Mouse (Mus musculus): ENCODE results near the gene Cep70. TPM values are rescaled to one million over a fixed set of nuclear protein-coding genes. Genes with fewer than 3 reads are reported as not detected.
A peak's percentile ranks its signal among the peaks of the same experiment; 100 is the strongest.

The Cep70 gene
- total RNA-seq (2021): 10 to 100 TPM; 12.2 to 17.6 TPM
- long read RNA-seq, experiment 1, partial matches to known transcripts: 2 of 12 reads
- long read RNA-seq, experiment 1, other reads (novel, unspliced or antisense): 5 of 12 reads
- long read RNA-seq, experiment 2, partial matches to known transcripts: 1 of 13 reads
- long read RNA-seq, experiment 2, other reads (novel, unspliced or antisense): 10 of 13 reads

- peak; percentile 88 to 92 for DNase-seq (ENCODE audit: low spot score in 2 of 2)
Observed at GRCm38 (mm10) chr9:99243190-99243894, at the start of gene Cep70. Gene Cep70, plus strand, starts transcription at chr9:99243367.

GRCm38 (mm10) chr9:99212643-99213042 lies 30.5 kb upstream of the Cep70 start:
- no peak for DNase-seq (ENCODE audit: low spot score in 2 of 2)

GRCm38 (mm10) chr9:99216182-99216581 lies 27.0 kb upstream of the Cep70 start:
- no peak for DNase-seq (ENCODE audit: low spot score in 2 of 2)

GRCm38 (mm10) chr9:99217999-99218719 lies 25.0 kb upstream of the Cep70 start:
- peak; percentile 45 to 50 for DNase-seq (ENCODE audit: low spot score in 2 of 2)

- DNase-seq (ENCODE audit: low spot score in 2 of 2): no peak
Observed at GRCm38 (mm10) chr9:99221636-99222035, 21.5 kb upstream of the Cep70 start.

DNA sequence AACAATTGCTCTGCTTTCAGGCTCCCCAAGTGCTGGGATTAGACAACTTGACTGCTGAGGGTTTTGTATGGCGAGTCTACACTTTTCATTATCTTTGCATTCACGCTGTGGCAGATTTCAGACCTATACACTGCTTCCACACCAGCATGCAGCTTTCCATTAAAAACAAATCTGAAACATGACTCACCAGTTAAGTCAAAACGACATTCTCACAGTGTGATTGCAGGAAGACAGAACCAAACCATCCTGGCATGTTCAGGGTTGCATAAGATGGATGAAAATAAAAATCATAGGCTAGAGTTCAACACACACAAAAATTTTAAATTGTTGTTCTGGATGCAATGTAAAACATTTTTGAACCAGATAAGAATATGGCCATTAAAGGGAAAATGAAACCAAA lies 18.6 kb upstream of the Cep70 start:
- DNase-seq (ENCODE audit: low spot score in 2 of 2): no peak

GRCm38 (mm10) chr9:99229450-99229849 lies 13.7 kb upstream of the Cep70 start:
- no peak for DNase-seq (ENCODE audit: low spot score in 2 of 2)

DNA sequence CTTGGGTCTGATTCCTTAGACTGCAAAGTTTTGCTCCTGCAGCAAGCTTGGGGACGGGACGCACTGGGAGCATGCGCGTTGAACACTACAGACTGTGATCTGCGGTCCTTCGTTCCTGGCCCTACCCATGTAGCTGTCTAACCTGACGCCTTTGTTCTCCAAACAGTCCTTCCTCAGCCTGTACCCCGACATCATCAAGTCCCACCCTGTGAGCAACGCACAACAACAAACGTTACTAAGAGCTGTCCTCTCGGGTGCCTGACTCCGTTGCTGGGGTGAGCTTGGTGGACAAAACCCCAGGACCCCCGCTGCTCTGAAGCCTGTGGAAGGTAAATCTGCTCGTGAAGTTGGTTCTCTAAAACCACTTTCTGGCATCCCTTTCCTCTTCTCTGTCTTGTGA lies 6.0 kb upstream of the Cep70 start, which contains the start of gene Faiml:
Gene Faiml, minus strand, starts transcription at position 101 of the 400 bp plus-strand sequence.
- DNase-seq (ENCODE audit: low spot score in 2 of 2): no peak

DNA sequence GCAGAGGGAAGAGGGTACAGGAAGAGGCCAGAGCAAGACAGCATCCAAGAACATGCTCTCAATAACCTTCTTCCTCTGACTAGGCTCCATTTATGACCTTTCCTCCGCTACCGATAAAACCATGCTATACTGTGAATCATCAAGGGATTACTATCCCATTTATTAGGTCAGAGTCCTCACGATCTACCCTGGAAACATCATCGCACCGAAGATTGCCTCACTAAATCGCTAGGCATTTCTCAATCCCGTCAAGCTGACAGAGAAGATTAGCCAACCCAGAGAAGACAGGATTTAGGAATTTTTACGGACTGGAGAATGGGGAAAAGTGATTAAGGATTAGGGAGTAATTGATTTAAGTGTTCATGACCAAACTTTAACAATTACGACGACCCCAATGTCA lies 4.9 kb upstream of the Cep70 start:
- no peak for DNase-seq (ENCODE audit: low spot score in 2 of 2)

DNA sequence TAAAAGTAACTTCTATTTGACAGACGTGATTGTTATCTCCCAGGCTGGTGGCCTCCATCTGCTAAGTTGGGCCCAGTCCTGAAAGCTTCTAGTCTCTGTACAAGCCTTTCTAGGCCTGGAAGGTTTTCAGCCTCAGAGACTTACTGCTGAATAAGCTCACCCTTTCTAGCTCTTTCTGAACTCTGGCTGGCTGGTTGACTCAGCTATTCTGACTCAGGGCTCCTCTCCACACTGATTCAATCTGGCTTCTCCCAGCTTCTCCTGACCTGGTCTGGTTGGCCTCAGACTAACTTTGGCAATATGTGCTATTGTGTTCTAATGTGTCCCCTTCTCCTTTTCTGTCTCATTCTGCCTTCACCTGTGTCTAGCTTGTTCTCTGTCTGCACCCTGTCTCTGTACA lies 3.9 kb upstream of the Cep70 start:
- no peak for DNase-seq (ENCODE audit: low spot score in 2 of 2)

DNA sequence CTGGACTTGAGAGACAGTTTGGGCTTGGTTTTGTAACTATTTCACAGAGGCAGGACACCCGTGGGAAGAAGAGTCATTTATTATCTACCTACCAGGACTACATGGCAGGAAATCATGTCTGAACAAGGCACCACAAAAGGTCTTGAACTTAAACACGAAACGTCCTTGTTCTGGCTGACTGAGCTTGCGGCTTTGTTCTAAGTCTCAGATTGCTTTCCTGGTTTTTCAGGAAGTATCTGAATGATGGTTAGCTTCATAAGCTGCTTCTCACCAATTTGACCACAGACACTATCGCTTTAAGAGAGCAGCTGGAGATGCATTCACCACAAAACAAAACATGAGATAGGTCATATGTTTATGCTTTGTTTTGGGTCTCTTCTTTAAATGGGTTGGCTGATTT lies 2.6 kb upstream of the Cep70 start:
- DNase-seq (ENCODE audit: low spot score in 2 of 2): no peak

DNA sequence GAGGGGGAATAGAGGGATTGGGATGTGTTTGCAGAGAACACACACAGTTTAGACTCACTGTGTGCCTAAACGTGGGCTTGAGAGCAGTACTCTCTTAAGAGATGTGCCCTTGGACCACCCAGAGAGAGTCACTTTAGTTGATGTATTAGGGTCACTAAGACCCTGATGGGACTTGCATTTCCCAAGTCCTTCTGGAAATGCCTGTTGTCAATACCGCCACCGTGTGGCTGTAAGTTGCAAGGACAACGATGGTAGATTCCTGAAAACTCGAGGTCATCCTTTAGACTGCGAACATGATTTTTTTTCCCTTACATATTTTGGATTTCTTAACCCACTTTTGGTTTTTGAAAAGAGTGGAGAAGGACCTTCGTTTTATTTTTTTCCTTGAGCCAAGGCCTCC lies 1.1 kb upstream of the Cep70 start:
- peak; percentile 13 to 18 for DNase-seq (ENCODE audit: low spot score in 2 of 2)

DNA sequence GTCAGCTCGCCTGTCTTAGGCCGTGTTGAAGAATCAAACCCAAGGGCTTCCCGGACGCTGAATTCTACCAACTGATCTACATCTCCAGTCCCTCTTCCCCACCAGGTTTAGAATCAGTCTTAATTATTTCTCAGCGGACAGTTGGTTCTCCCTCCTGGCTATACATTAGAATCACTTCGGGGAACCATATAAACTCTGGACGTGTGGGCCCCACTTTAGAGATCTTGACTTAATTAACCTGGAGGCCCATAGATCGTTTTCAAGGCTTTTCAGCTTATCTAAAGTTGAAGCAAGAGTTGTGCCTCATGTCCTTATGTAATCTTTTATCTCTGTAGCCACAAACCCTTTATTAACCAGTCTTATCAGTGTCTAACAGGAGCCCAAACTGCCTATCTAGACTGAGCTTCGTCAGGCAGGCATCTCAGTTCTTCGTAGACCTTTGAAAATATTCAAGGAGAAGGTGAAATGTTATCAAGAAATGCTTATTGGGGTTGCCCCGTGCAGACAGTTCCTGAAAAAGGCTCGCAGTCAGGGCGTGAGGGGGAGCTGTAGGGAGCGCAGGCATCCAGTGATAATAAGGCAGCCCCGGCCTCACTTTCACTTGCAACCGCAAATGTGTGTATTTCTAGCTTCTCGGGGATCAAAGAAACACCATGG lies 506 bp upstream of the Cep70 start:
- no peak for DNase-seq (ENCODE audit: low spot score in 2 of 2)

- DNase-seq (ENCODE audit: low spot score in 2 of 2): no peak
Observed at GRCm38 (mm10) chr9:99243895-99244293, 727 bp downstream of the Cep70 start.

DNA sequence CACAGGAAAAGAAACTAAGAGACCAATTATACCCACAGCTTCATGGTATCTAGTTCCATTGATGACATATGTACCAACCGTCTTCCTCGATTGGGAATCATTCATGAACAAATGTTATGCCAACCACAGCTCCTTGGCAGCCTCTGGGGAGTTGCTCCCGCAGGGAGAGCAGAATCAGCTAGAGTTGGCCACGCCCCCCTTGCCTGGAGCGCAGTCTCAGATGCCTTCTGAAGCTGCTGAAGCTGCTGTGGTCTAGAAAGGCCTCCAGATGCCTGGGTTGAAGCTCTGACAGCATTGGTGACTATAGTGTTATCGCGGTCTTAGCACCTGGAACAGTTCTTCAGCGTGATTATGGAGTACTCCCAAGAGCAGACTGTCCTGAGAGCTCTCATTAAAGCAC lies 5.1 kb downstream of the Cep70 start:
- no peak for DNase-seq (ENCODE audit: low spot score in 2 of 2)

DNA sequence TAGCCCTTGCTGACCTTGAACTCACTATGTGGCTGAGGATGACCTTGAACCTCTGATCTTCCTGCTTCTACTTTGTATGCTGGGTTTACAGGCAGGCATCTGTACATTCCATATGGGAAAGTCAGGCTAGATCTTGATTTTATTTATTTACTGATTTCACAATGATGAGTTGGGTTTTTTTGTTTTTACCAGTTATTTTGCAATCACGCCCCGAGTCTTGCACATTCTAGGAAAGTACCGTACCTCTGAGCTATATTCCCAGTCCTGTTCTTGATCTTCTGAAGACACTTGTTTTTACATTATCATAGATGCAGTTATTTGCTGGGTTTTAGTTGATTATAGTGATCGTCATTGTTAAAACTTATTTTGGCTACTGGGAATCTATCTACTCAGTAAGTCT lies 5.7 kb downstream of the Cep70 start:
- no peak for DNase-seq (ENCODE audit: low spot score in 2 of 2)

DNA sequence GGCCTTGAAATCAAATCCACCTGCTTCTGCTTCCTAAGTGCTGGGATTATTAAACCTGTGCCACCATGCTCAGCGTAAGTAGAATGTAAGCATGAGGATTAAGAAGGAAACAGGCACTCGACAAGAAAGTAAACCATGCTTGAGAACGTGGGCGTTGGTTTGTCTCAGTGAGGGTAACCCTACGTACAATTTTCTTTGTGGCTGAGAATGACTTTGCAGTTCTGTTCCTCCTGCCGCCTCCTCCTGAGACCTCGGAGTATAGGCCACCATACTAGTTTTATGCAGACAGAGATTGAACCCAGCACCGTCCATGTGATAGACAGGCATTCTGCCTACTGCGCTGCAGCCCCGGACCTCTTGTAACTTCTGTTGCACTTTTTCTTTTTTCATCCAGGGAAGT lies 10.7 kb downstream of the Cep70 start:
- DNase-seq (ENCODE audit: low spot score in 2 of 2): no peak

GRCm38 (mm10) chr9:99256206-99256605 lies 13.0 kb downstream of the Cep70 start:
- DNase-seq (ENCODE audit: low spot score in 2 of 2): no peak

DNA sequence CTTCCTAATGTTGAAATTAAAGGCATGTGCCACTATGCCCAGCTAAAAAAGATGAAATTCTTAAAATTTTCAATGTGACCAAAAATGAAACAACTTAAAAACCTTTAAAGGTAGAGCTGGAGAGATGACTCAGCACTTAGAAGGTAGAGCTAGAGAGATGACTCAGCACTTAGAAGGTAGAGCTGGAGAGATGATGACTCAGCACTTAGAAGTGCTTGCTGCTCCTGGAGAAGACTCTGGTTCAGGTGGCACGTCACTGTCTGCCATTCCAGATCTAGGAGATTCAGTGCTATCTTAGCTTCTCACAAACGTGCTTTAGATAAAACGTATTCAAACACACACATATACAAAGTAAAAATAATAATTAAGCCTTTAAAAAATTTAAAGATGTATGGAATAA lies 13.7 kb downstream of the Cep70 start:
- no peak for DNase-seq (ENCODE audit: low spot score in 2 of 2)

DNA sequence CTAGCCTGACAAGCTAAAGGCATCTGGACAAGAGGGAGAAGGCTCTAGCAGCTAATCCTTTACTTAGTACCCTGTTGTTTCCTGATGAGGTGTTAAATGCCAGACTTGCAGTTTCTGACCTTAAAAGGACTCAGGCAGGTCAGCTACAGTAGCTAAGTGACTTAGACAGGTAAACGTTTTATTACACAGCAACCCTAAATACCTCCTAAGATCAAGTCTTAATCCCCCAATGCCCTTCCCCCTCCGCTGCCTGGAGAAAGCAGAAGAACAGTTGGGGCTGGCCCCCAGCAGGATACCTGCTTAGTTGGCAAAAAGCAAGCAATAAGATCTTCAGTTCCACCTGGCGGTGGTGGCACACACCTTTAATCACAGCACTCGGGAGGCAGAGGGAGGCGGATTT lies 15.7 kb downstream of the Cep70 start:
- DNase-seq (ENCODE audit: low spot score in 2 of 2): no peak

- DNase-seq (ENCODE audit: low spot score in 2 of 2): no peak
Observed at GRCm38 (mm10) chr9:99304296-99304695, 61.1 kb downstream of the Cep70 start.

DNA sequence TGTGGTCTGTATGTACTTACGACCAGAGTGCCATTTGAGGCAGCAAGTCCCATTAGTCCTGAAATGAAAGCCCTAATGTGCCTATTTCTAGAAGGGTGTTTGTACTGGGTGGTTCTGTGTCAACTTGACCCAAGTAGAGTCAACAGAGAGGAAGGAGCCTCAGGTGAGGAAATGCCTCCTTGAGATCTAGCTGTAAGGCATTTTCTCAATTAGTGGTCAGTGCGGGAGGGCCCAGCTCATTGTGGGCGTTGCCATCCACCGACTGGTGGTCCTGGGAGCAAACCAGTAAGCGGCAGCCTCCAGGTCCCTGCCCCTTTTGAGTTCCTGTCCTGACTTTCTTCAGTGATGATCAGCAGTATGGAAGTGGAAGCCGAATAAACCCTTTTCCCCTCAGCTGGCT lies 63.1 kb downstream of the Cep70 start:
- no peak for DNase-seq (ENCODE audit: low spot score in 2 of 2)

Measured in adrenal gland, postnatal 4 days (tissue).